Mouse (Mus musculus): ENCODE results near the gene Prr14. TPM values are rescaled to one million over a fixed set of nuclear protein-coding genes. Genes with fewer than 3 reads are reported as not detected.
"Not testable (repeated sequence)": the region's sequence is repeated elsewhere in the genome, so short reads cannot be mapped to it uniquely, and the experiment has no call there.

Gene Prr14
- polyA plus RNA-seq, 1 experiment from 2014 or later = 32.9 TPM

- WGBS = 89% methylated on average over 4 of the region's 4 CpGs
- Histone ChIP-seq H3K4me3 (ENCODE audit: low read depth, low read length) (peak overlapping the region; percentile 76; the same call in 1 of the 2 replicates), H3K9me3 (replicated peaks; ENCODE audit: control insufficient read depth, low read length, poor library complexity, severe bottlenecking) (no peaks in the 10 kb centered on the region), H3K4me1 (ENCODE audit: control insufficient read depth, insufficient read depth, low read length) (peaks cover 33% of the 10 kb centered on the region), H3K27ac (ENCODE audit: low read length) (peak overlapping the region; percentile 92), H3K4me2 (ENCODE audit: low read length) (peak overlapping the region; percentile 69), H3K36me3 (ENCODE audit: control insufficient read depth, insufficient read depth, low read length) (peaks cover 21% of the 10 kb centered on the region), H3K9ac (ENCODE audit: low read depth, low read length) (0 out of 2 replicates have a peak overlapping the region, but pooled peaks have one; percentile 36), H3K27me3 (ENCODE audit: control insufficient read depth, insufficient read depth, low read depth, low read length) (no peaks in the 10 kb centered on the region)
- ATAC-seq = no peak
These were observed 17.4 kb downstream of the Prr14 start for GRCm38 (mm10) chr7:127476855-127477254.

GRCm38 (mm10) chr7:127477687-127478634 lies 18.6 kb downstream of the Prr14 start:
- peak overlapping the region; percentile 92 for H3K27ac ChIP-seq (ENCODE audit: low read length)
- no peaks in the 10 kb centered on the region for H3K27me3 ChIP-seq (ENCODE audit: control insufficient read depth, insufficient read depth, low read depth, low read length)

GRCm38 (mm10) chr7:127478635-127479317 lies 19.4 kb downstream of the Prr14 start, which contains the start of gene Fbrs:
Gene Fbrs, plus strand, starts transcription at chr7:127479199.
- Histone ChIP-seq H3K4me3 (ENCODE audit: low read depth, low read length) (peak within 1 kb of the TSS; percentile 76), H3K9ac (ENCODE audit: low read depth, low read length) (peak within 1 kb of the TSS; percentile 88), H3K27me3 (ENCODE audit: control insufficient read depth, insufficient read depth, low read depth, low read length) (no peaks in the 10 kb centered on the region), H3K36me3 (ENCODE audit: control insufficient read depth, insufficient read depth, low read length) (peaks cover 23% of the 10 kb centered on the region), H3K27ac (ENCODE audit: low read length) (peak within 1 kb of the TSS; percentile 92), H3K9me3 (replicated peaks; ENCODE audit: control insufficient read depth, low read length, poor library complexity, severe bottlenecking) (no peaks in the 10 kb centered on the region), H3K4me1 (ENCODE audit: control insufficient read depth, insufficient read depth, low read length) (peaks cover 26% of the 10 kb centered on the region), H3K4me2 (ENCODE audit: low read length) (peak within 1 kb of the TSS; percentile 79)
- ATAC-seq = peak; percentile 83
- 0% methylated on average over 45 of the region's 62 CpGs for WGBS

More at GRCm38 (mm10) chr7:127477687-127478634, 18.6 kb downstream of the Prr14 start:
- Histone ChIP-seq H3K36me3 (ENCODE audit: control insufficient read depth, insufficient read depth, low read length) (peaks cover 22% of the 10 kb centered on the region), H3K4me3 (ENCODE audit: low read depth, low read length) (peak overlapping the region; percentile 76), H3K4me1 (ENCODE audit: control insufficient read depth, insufficient read depth, low read length) (peaks cover 24% of the 10 kb centered on the region), H3K9me3 (replicated peaks; ENCODE audit: control insufficient read depth, low read length, poor library complexity, severe bottlenecking) (no peaks in the 10 kb centered on the region), H3K9ac (ENCODE audit: low read depth, low read length) (peak overlapping the region; percentile 88), H3K4me2 (ENCODE audit: low read length) (peak overlapping the region; percentile 79)
- ATAC-seq = peak; percentile 93
- WGBS = under 1% methylated on average over 50 of the region's 50 CpGs

GRCm38 (mm10) chr7:127479318-127480225 lies 20.2 kb downstream of the Prr14 start:
- peaks cover 27% of the 10 kb centered on the region for H3K4me1 ChIP-seq (ENCODE audit: control insufficient read depth, insufficient read depth, low read length)
- H3K36me3 ChIP-seq (ENCODE audit: control insufficient read depth, insufficient read depth, low read length) = peaks cover 23% of the 10 kb centered on the region
- peak overlapping the region; percentile 79 for H3K4me2 ChIP-seq (ENCODE audit: low read length)
- 4% methylated on average over 41 of the region's 48 CpGs for WGBS
- H3K9ac ChIP-seq (ENCODE audit: low read depth, low read length) = peak overlapping the region; percentile 88
- no peaks in the 10 kb centered on the region for H3K9me3 ChIP-seq (replicated peaks; ENCODE audit: control insufficient read depth, low read length, poor library complexity, severe bottlenecking)
- no peak for ATAC-seq
- peak overlapping the region; percentile 76 for H3K4me3 ChIP-seq (ENCODE audit: low read depth, low read length)
- H3K27ac ChIP-seq (ENCODE audit: low read length) = peak overlapping the region; percentile 92
- no peaks in the 10 kb centered on the region for H3K27me3 ChIP-seq (ENCODE audit: control insufficient read depth, insufficient read depth, low read depth, low read length)

GRCm38 (mm10) chr7:127480321-127480720 lies 20.9 kb downstream of the Prr14 start:
- no peak overlapping the region for H3K27ac ChIP-seq (ENCODE audit: low read length)
- H3K27me3 ChIP-seq (ENCODE audit: control insufficient read depth, insufficient read depth, low read depth, low read length) = no peaks in the 10 kb centered on the region
- 67% methylated on average over 2 of the region's 2 CpGs for WGBS
- peak overlapping the region; percentile 79 for H3K4me2 ChIP-seq (ENCODE audit: low read length)
- no peak for ATAC-seq
- H3K9me3 ChIP-seq (replicated peaks; ENCODE audit: control insufficient read depth, low read length, poor library complexity, severe bottlenecking) = no peaks in the 10 kb centered on the region
- H3K36me3 ChIP-seq (ENCODE audit: control insufficient read depth, insufficient read depth, low read length) = peaks cover 18% of the 10 kb centered on the region
- H3K4me1 ChIP-seq (ENCODE audit: control insufficient read depth, insufficient read depth, low read length) = peaks cover 27% of the 10 kb centered on the region
- H3K9ac ChIP-seq (ENCODE audit: low read depth, low read length) = peak overlapping the region; percentile 88; the same call in 1 of the 2 replicates
- peak overlapping the region; percentile 76; the same call in 1 of the 2 replicates for H3K4me3 ChIP-seq (ENCODE audit: low read depth, low read length)

GRCm38 (mm10) chr7:127485416-127485815 lies 26.0 kb downstream of the Prr14 start:
- Histone ChIP-seq H3K4me1 (ENCODE audit: control insufficient read depth, insufficient read depth, low read length) (peaks cover 12% of the 10 kb centered on the region), H3K9ac (ENCODE audit: low read depth, low read length) (no peak overlapping the region), H3K9me3 (replicated peaks; ENCODE audit: control insufficient read depth, low read length, poor library complexity, severe bottlenecking) (no peaks in the 10 kb centered on the region), H3K36me3 (ENCODE audit: control insufficient read depth, insufficient read depth, low read length) (peaks cover 34% of the 10 kb centered on the region), H3K4me2 (ENCODE audit: low read length) (no peak overlapping the region), H3K4me3 (ENCODE audit: low read depth, low read length) (no peak overlapping the region), H3K27ac (ENCODE audit: low read length) (no peak overlapping the region), H3K27me3 (ENCODE audit: control insufficient read depth, insufficient read depth, low read depth, low read length) (no peaks in the 10 kb centered on the region)
- WGBS = 68% methylated on average over 5 of the region's 5 CpGs
- ATAC-seq = no peak

GRCm38 (mm10) chr7:127488364-127488763 lies 29.0 kb downstream of the Prr14 start:
- not testable (repeated sequence) for H3K4me2 ChIP-seq (ENCODE audit: low read length); H3K9ac ChIP-seq (ENCODE audit: low read depth, low read length); H3K4me1 ChIP-seq (ENCODE audit: control insufficient read depth, insufficient read depth, low read length); ATAC-seq; H3K4me3 ChIP-seq (ENCODE audit: low read depth, low read length); H3K27ac ChIP-seq (ENCODE audit: low read length); H3K27me3 ChIP-seq (ENCODE audit: control insufficient read depth, insufficient read depth, low read depth, low read length); H3K9me3 ChIP-seq (replicated peaks; ENCODE audit: control insufficient read depth, low read length, poor library complexity, severe bottlenecking)
- 90% methylated on average over 4 of the region's 5 CpGs for WGBS
- peaks cover 43% of the 10 kb centered on the region for H3K36me3 ChIP-seq (ENCODE audit: control insufficient read depth, insufficient read depth, low read length)

- Histone ChIP-seq H3K9ac (ENCODE audit: low read depth, low read length) (no peak overlapping the region), H3K27ac (ENCODE audit: low read length) (no peak overlapping the region), H3K36me3 (ENCODE audit: control insufficient read depth, insufficient read depth, low read length) (peaks cover 41% of the 10 kb centered on the region), H3K4me3 (ENCODE audit: low read depth, low read length) (no peak overlapping the region), H3K9me3 (replicated peaks; ENCODE audit: control insufficient read depth, low read length, poor library complexity, severe bottlenecking) (no peaks in the 10 kb centered on the region), H3K27me3 (ENCODE audit: control insufficient read depth, insufficient read depth, low read depth, low read length) (no peaks in the 10 kb centered on the region), H3K4me2 (ENCODE audit: low read length) (no peak overlapping the region), H3K4me1 (ENCODE audit: control insufficient read depth, insufficient read depth, low read length) (no peaks in the 10 kb centered on the region)
- no peak for ATAC-seq
- WGBS = 95% methylated on average over 7 of the region's 7 CpGs
These were observed 30.6 kb downstream of the Prr14 start for GRCm38 (mm10) chr7:127489982-127490381.

Data from midbrain, embryonic 16.5 days (tissue).